Mouse (Mus musculus) liver, embryonic 16.5 days (tissue): ENCODE measurements around the gene Magi1. TPM values are rescaled to one million over a fixed set of nuclear protein-coding genes. Genes with fewer than 3 reads are reported as not detected.

ENCODE experiments used
- ATAC-seq: fragments of 200-750 bp; cut with Nextera tagmentation; 2 replicates; pipeline ENCODE4 v1.8.0; 2017; ENCODE audit warnings: low read depth, mild to moderate bottlenecking, moderate number of reproducible peaks, moderate library complexity
- H3K27ac ChIP-seq: fragments of 300-500 bp; sonication (generic); 2 replicates; pipeline ENCODE4 v1.5.1; 2014; ENCODE audit warnings: mild to moderate bottlenecking, low read length
- H3K27me3 ChIP-seq: fragments of 300-500 bp; sonication (generic); 2 replicates; pipeline ENCODE4 v1.6.1; 2014; ENCODE audit warnings: low read depth, low read length, mixed read lengths; ENCODE audit not compliant: control insufficient read depth, insufficient read depth
- H3K36me3 ChIP-seq: fragments of 300-500 bp; sonication (generic); 2 replicates; pipeline ENCODE4 v1.6.1; 2014; ENCODE audit warnings: mild to moderate bottlenecking; ENCODE audit not compliant: control insufficient read depth, insufficient read depth
- H3K4me1 ChIP-seq: fragments of 300-500 bp; sonication (generic); 2 replicates; pipeline ENCODE4 v1.6.1; 2014; ENCODE audit warnings: low read depth, low read length, mixed read lengths; ENCODE audit not compliant: control insufficient read depth
- H3K4me2 ChIP-seq: fragments of 300-500 bp; sonication (generic); 2 replicates; pipeline ENCODE4 v1.6.1; 2014; ENCODE audit warnings: low read depth, low read length, mixed read lengths
- H3K4me3 ChIP-seq: fragments of 300-500 bp; sonication (generic); 2 replicates; pipeline ENCODE4 v1.5.1; 2014; ENCODE audit warnings: low read depth, mild to moderate bottlenecking, low read length
- H3K9ac ChIP-seq: fragments of 300-500 bp; sonication (generic); 2 replicates; pipeline ENCODE4 v1.6.1; 2014; ENCODE audit warnings: low read depth, low read length
- H3K9me3 ChIP-seq: fragments of 300-500 bp; sonication (generic); replicated peaks from 2 replicates; pipeline ENCODE4 v1.6.1; 2016; ENCODE audit warnings: low read length; ENCODE audit not compliant: control insufficient read depth
- WGBS: fragments of 180-500 bp; shearing (Covaris S2); extraction: QIAGEN DNeasy Blood & Tissue Kit; methylation state at CpG from one replicate; pipeline ENCODE4 v1.1.7; 2014; ENCODE audit not compliant: insufficient replicate concordance; 5-methylcytosine and 5-hydroxymethylcytosine counted together
- polyA plus RNA-seq: library from polyadenylated mRNA; unstranded; fragments of >200 nt; fragmentation: Nextera tagmentation; extraction: Ambion mirVana; gene quantifications from 2 replicates; pipeline ENCODE4 v1.2.1, GENCODE M21; 2015

Magi1 gene
- polyA plus RNA-seq, 1 experiment from 2014 or later, result 1.3 TPM

- no peaks in the 10 kb centered on the region for H3K9me3 ChIP-seq
- 65% methylated on average over 2 of the region's 2 CpGs for WGBS
- H3K27me3 ChIP-seq, result no peaks in the 10 kb centered on the region
- H3K4me2 ChIP-seq, result no peak overlapping the region
- no peak overlapping the region for H3K27ac ChIP-seq
- H3K9ac ChIP-seq, result no peak overlapping the region
- ATAC-seq, result no peak
- H3K36me3 ChIP-seq, result no peaks in the 10 kb centered on the region
- peaks cover 8% of the 10 kb centered on the region for H3K4me1 ChIP-seq
- no peak overlapping the region for H3K4me3 ChIP-seq
Observed at GRCm38 (mm10) chr6:94201940-94202339, 81.8 kb downstream of the Magi1 start.

DNA sequence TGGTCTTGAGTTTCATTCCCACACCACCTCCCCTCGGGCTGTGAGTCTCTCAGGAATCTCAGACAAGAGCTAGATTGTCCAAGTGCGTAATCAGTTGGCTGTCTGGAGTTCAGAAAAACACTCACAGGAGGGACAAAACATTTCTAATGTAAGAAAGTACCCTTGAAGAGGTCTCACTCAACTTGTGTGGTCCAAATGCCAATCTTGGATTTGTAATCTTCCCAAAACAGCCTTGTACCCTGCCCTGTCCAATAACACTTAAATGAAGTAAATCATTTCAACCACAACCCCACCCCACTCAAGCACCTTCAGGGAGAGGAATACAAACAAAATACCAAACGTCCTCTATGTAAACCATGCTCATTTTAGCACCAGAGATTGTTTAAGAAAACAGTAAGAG lies 82.8 kb downstream of the Magi1 start:
- H3K4me2 ChIP-seq, result no peak overlapping the region
- peaks cover 8% of the 10 kb centered on the region for H3K4me1 ChIP-seq
- no peak overlapping the region for H3K27ac ChIP-seq
- no peak overlapping the region for H3K9ac ChIP-seq
- no peaks in the 10 kb centered on the region for H3K9me3 ChIP-seq
- WGBS, result 33% methylated on average over 3 of the region's 3 CpGs
- no peak overlapping the region for H3K4me3 ChIP-seq
- no peaks in the 10 kb centered on the region for H3K27me3 ChIP-seq
- ATAC-seq, result no peak
- H3K36me3 ChIP-seq, result no peaks in the 10 kb centered on the region

- ATAC-seq, result peak; percentile 16; the same call in 1 of the 2 replicates
- no peaks in the 10 kb centered on the region for H3K36me3 ChIP-seq
- H3K27ac ChIP-seq, result no peak overlapping the region
Observed at GRCm38 (mm10) chr6:94199696-94200095, 84.0 kb downstream of the Magi1 start.

GRCm38 (mm10) chr6:94197831-94198230 lies 85.9 kb downstream of the Magi1 start:
- H3K36me3 ChIP-seq, result no peaks in the 10 kb centered on the region
- no peak overlapping the region for H3K27ac ChIP-seq
- H3K9ac ChIP-seq, result no peak overlapping the region
- H3K4me1 ChIP-seq, result no peaks in the 10 kb centered on the region
- no peak overlapping the region for H3K4me3 ChIP-seq
- H3K27me3 ChIP-seq, result no peaks in the 10 kb centered on the region
- no peak overlapping the region for H3K4me2 ChIP-seq
- no peaks in the 10 kb centered on the region for H3K9me3 ChIP-seq
- ATAC-seq, result no peak
- 34% methylated on average over 1 of the region's 1 CpGs for WGBS

More at GRCm38 (mm10) chr6:94199696-94200095, 84.0 kb downstream of the Magi1 start:
- Histone ChIP-seq H3K9ac (no peak overlapping the region), H3K4me1 (peaks cover 8% of the 10 kb centered on the region), H3K4me3 (no peak overlapping the region), H3K9me3 (no peaks in the 10 kb centered on the region), H3K27me3 (no peaks in the 10 kb centered on the region), H3K4me2 (no peak overlapping the region)
- 23% methylated on average over 2 of the region's 2 CpGs for WGBS

DNA sequence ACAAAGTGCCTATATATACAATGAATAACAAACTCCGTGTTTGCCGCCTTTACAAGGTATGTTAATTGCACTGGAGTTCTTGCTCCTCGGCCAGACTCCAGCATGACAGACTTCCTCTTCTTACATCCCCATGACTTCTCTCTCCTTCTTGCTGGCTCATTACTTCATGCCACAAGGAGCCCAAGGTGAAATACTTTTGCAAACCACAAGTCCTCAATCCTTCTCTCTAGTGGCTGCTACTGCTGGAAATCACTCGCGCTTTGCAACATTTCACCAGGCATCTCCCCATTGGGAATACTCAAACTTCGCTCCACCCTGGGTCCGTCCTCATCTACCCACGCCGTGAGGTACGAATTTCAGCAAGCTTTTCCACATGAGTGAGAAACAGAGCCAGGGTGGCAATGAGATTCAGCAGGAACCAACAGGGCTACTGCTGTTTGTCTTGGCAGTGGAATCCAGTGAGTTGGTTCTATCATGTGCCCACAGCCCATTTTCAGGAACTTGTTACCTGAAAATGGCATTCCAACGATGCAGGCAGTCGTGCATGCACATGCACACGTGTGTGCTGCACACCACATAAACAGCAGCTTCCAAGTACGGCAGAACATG lies 88.3 kb downstream of the Magi1 start:
- 56% methylated on average over 14 of the region's 14 CpGs for WGBS
- 0 out of 2 replicates have a peak, but pooled peaks cover 2% of the 10 kb centered on the region for H3K4me1 ChIP-seq

GRCm38 (mm10) chr6:94190830-94191229 lies 92.9 kb downstream of the Magi1 start:
- Histone ChIP-seq H3K27ac (no peak overlapping the region), H3K4me3 (no peak overlapping the region), H3K36me3 (no peaks in the 10 kb centered on the region), H3K9me3 (no peaks in the 10 kb centered on the region), H3K4me1 (0 out of 2 replicates have a peak, but pooled peaks cover 2% of the 10 kb centered on the region), H3K4me2 (no peak overlapping the region), H3K27me3 (no peaks in the 10 kb centered on the region), H3K9ac (no peak overlapping the region)
- ATAC-seq, result no peak
- WGBS, result 40% methylated on average over 5 of the region's 5 CpGs

More for the DNA sequence above, 88.3 kb downstream of the Magi1 start:
- no peak overlapping the region for H3K27ac ChIP-seq
- no peak for ATAC-seq
- no peak overlapping the region for H3K9ac ChIP-seq
- H3K4me3 ChIP-seq, result no peak overlapping the region
- H3K36me3 ChIP-seq, result no peaks in the 10 kb centered on the region
- no peak overlapping the region for H3K4me2 ChIP-seq
- H3K27me3 ChIP-seq, result no peaks in the 10 kb centered on the region
- no peaks in the 10 kb centered on the region for H3K9me3 ChIP-seq

GRCm38 (mm10) chr6:94189379-94189778 lies 94.3 kb downstream of the Magi1 start:
- no peak overlapping the region for H3K4me2 ChIP-seq
- H3K27me3 ChIP-seq, result no peaks in the 10 kb centered on the region
- no peak for ATAC-seq
- no peak overlapping the region for H3K4me3 ChIP-seq
- no peak overlapping the region for H3K9ac ChIP-seq
- no peak overlapping the region for H3K27ac ChIP-seq
- H3K4me1 ChIP-seq, result 0 out of 2 replicates have a peak, but pooled peaks cover 2% of the 10 kb centered on the region
- 11% methylated on average over 5 of the region's 5 CpGs for WGBS
- no peaks in the 10 kb centered on the region for H3K9me3 ChIP-seq
- no peaks in the 10 kb centered on the region for H3K36me3 ChIP-seq

DNA sequence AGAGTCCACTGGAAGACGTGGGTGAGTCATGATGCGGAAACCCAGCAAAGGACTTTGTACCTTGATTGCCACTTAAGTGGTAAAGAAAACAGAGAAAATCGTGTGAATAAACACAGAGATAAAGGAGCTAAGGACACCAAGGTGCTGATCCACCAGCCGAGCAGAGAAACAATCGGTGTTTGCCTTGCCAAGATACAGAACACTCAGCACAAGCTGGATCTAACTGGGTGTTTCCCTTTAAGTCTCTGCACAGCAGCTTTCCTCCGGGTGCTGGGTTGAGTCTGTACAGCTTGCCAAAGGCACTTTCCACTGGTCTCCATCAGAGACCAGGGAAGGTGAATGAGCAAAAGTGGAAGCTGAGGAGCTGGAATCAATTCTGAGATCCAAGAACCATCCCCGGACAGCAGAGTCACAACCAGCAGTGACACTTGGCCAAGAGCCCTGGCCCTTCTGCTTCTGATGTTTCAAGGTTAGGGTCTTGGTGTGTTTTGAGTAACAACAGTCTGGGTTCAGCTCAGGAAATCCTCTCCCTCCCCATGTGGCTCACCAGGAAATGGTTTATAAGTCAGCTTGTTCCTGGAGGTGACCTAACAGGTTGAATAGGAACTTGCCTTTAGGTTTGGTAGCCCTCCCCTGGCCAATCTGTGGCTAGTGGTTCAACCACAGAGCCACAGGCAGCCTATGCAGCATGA lies 96.9 kb downstream of the Magi1 start:
- Histone ChIP-seq H3K27me3 (no peaks in the 10 kb centered on the region), H3K36me3 (no peaks in the 10 kb centered on the region), H3K9ac (no peak overlapping the region), H3K27ac (no peak overlapping the region), H3K4me1 (peaks cover 2% of the 10 kb centered on the region; the same call in 1 of the 2 replicates), H3K9me3 (no peaks in the 10 kb centered on the region), H3K4me2 (no peak overlapping the region), H3K4me3 (no peak overlapping the region)
- 8% methylated on average over 7 of the region's 7 CpGs for WGBS
- ATAC-seq, result no peak

DNA sequence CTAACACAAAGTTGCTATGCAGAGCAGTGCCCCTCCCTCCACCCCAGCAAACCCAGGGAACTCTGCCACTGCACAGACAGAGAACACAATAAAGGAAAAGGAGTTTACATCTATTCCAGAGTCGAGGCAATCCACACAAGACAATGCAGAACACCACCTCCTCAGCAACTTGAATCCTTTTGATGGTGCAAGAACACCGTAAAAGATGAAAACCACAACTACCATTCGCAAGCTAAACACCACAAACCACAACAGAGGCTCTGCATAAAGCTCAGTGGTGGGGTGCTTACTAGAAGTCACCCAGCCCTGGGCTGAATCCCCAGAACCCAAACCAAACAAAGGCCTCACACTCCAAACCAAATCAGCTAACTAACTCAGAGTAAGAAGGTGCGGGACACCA lies 99.4 kb downstream of the Magi1 start:
- 27% methylated on average over 4 of the region's 4 CpGs for WGBS
- no peaks in the 10 kb centered on the region for H3K36me3 ChIP-seq
- no peak for ATAC-seq
- H3K27ac ChIP-seq, result no peak overlapping the region
- H3K9ac ChIP-seq, result no peak overlapping the region
- H3K4me3 ChIP-seq, result no peak overlapping the region
- no peaks in the 10 kb centered on the region for H3K27me3 ChIP-seq
- no peak overlapping the region for H3K4me2 ChIP-seq
- H3K9me3 ChIP-seq, result no peaks in the 10 kb centered on the region
- no peaks in the 10 kb centered on the region; the same call in 1 of the 2 replicates for H3K4me1 ChIP-seq
